Mouse (Mus musculus) heart, embryonic 14.5 days (tissue): ENCODE results near the gene Lor. TPM values are rescaled to one million over a fixed set of nuclear protein-coding genes. Genes with fewer than 3 reads are reported as not detected.

ENCODE experiments used
- ATAC-seq: fragments of 200-750 bp; cut with Nextera tagmentation; 2 replicates; pipeline ENCODE4 v1.8.0; 2017; ENCODE audit warnings: low read depth, moderate TSS enrichment; ENCODE audit not compliant: insufficient number of reproducible peaks, insufficient read depth, low FRiP score
- H3K27ac ChIP-seq, 2 experiments: fragments of 200-500 bp in 1 of 2; fragments of 300-500 bp in 1 of 2; sonication (generic) in 1 of 2; replicated peaks in 1 of 2; 2 replicates each; pipeline ENCODE4 v1.5.1; 2012 to 2014; ENCODE audit warnings: low read depth in 2 of 2, low read length in 2 of 2, control low read depth in 1 of 2, mild to moderate bottlenecking in 1 of 2, mixed read lengths in 1 of 2; ENCODE audit not compliant: control insufficient read depth in 1 of 2, insufficient read depth in 1 of 2
- H3K27me3 ChIP-seq: fragments of 300-500 bp; sonication (generic); 2 replicates; pipeline ENCODE4 v1.6.1; 2014; ENCODE audit warnings: mild to moderate bottlenecking, low read length, control low read depth; ENCODE audit not compliant: control insufficient read depth, insufficient read depth
- H3K36me3 ChIP-seq: fragments of 300-500 bp; sonication (generic); 2 replicates; pipeline ENCODE4 v1.6.1; 2014; ENCODE audit warnings: mild to moderate bottlenecking, control low read depth, low read length, mixed read lengths; ENCODE audit not compliant: control insufficient read depth, insufficient read depth
- H3K4me1 ChIP-seq, 2 experiments: fragments of 200-500 bp in 1 of 2; fragments of 300-500 bp in 1 of 2; sonication (generic) in 1 of 2; 2 replicates each; pipeline ENCODE4 v1.6.1; 2012 to 2014; ENCODE audit warnings: low read length in 2 of 2, control low read depth in 1 of 2, mixed read lengths in 1 of 2; ENCODE audit not compliant: control insufficient read depth in 2 of 2, insufficient read depth in 2 of 2
- H3K4me2 ChIP-seq: fragments of 300-500 bp; sonication (generic); 2 replicates; pipeline ENCODE4 v1.6.1; 2014; ENCODE audit warnings: mild to moderate bottlenecking, low read length
- H3K4me3 ChIP-seq, 2 experiments: fragments of 200-500 bp in 1 of 2; fragments of 300-500 bp in 1 of 2; sonication (generic) in 1 of 2; 2 replicates each; pipeline ENCODE4 v1.5.1; 2012 to 2014; ENCODE audit warnings: low read length in 2 of 2, mild to moderate bottlenecking in 2 of 2, control low read depth in 1 of 2, low read depth in 1 of 2, moderate library complexity in 1 of 2; ENCODE audit not compliant: control insufficient read depth in 1 of 2, insufficient read depth in 1 of 2
- H3K9ac ChIP-seq: fragments of 300-500 bp; sonication (generic); 2 replicates; pipeline ENCODE4 v1.6.1; 2014; ENCODE audit warnings: mild to moderate bottlenecking, low read length
- H3K9me3 ChIP-seq: fragments of 300-500 bp; sonication (generic); 2 replicates; pipeline ENCODE4 v1.6.1; 2016; ENCODE audit warnings: low read length, control low read depth; ENCODE audit not compliant: control insufficient read depth
- WGBS: fragments of 180-500 bp; shearing (Covaris S2); extraction: QIAGEN DNeasy Blood & Tissue Kit; methylation state at CpG from one replicate; pipeline ENCODE4 v1.1.7; 2014; 5-methylcytosine and 5-hydroxymethylcytosine counted together
- microRNA-seq: library from miRNA; unstranded; fragments of <30 nt; microRNA quantifications from one replicate; pipeline ENCODE4, GENCODE M21; 2016
- polyA plus RNA-seq: library from polyadenylated mRNA; unstranded; fragments of >200 nt; fragmentation: Nextera tagmentation; extraction: Ambion mirVana; gene quantifications from 2 replicates; pipeline ENCODE4 v1.2.1, GENCODE M21; 2014

Lor gene
- polyA plus RNA-seq, 1 experiment from 2014 or later = 0.22 TPM

DNA sequence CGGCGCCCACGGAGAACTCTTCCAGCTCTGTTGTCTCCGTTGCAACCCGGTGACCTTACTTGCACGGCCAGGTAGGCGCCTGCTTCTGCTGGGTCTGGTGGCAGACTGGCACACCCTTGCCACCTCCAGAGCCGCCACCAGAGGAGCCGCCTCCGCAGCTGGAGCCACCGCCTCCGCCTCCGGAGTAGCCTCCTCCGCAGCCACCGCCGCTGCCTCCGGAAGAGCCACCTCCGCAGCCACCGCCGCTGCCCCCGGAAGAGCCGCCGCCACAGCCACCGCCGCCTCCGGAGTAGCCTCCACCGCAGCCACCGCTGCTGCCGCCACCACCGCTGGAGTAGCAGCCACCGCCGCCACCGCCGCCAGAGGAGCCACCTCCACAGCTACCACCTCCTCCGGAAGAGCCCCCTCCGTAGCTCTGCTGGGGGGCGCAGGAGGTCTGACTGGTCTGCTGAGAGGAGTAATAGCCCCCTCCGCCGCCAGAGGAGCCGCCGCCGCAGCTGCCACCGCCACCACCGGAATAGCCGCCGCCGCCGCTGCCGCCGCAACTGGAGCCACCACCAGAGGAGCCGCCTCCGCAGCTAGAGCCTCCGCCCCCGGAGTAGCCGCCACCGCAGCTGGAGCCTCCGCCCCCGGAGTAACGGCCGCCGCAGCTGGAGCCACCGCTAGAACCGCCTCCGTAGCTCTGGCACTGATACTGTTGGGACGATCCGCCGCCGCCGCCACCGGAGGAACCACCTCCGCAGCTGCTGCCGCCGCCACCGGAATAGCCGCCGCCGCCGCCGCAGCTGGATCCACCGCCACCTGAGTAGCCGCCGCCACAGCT, 2.3 kb downstream of the Lor start:
- WGBS = under 1% methylated on average over 74 of the region's 82 CpGs
- H3K4me3 ChIP-seq = peak overlapping the region; percentile 77 to 81
- no peaks in the 10 kb centered on the region for H3K36me3 ChIP-seq
- no peaks in the 10 kb centered on the region for H3K9me3 ChIP-seq
- peak overlapping the region; percentile 70 for H3K9ac ChIP-seq
- ATAC-seq = peak; percentile 72; the same call in 1 of the 2 replicates
- peak overlapping the region in 1 of 2 experiments; percentile 44; a peak in 2 of 4 replicates for H3K27ac ChIP-seq
- peaks cover 2 to 3% of the 10 kb centered on the region in 2 experiments; a peak in 2 of 4 replicates for H3K4me1 ChIP-seq
- H3K27me3 ChIP-seq = peaks cover 31% of the 10 kb centered on the region
- H3K4me2 ChIP-seq = peak overlapping the region; percentile 98

DNA sequence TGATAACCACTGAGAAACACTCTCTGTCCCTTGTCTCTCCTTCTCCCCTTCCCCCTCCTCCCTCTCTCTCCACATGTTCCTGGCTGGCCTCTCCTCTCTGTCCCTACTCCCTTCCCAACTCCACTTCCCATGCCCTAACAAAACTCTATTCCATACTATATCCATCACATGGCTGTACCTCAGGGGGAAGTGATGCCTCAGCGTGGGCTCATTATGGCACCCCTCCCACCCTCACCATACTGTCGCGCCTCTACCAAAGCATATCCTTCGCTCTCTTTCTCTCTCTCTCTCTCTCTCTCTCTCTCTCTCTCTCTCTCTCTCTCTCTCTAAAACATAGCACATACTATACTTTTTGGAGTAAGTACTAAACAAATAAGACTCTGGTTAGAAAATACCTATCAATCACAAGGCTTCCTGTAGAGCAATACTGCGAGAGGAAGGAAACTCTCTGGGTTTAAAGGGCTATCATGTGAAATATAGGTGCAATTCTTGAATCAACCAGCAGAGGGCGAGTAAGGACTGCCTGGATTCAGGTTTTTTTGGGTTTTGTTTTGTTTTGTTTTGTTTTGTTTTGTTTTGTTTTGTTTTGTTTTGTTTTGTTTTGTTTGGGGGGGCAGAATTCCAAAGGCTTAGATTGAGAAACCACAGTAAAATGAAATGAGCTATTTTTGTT, 32.4 kb downstream of the Lor start:
- ATAC-seq = no peak
- no peaks in the 10 kb centered on the region for H3K27me3 ChIP-seq
- H3K9ac ChIP-seq = no peak overlapping the region
- H3K4me1 ChIP-seq = no peaks in the 10 kb centered on the region
- no peak overlapping the region for H3K4me2 ChIP-seq
- H3K27ac ChIP-seq = no peak overlapping the region
- H3K36me3 ChIP-seq = no peaks in the 10 kb centered on the region
- 38% methylated on average over 6 of the region's 6 CpGs for WGBS
- H3K9me3 ChIP-seq = no peaks in the 10 kb centered on the region
- no peak overlapping the region for H3K4me3 ChIP-seq

DNA sequence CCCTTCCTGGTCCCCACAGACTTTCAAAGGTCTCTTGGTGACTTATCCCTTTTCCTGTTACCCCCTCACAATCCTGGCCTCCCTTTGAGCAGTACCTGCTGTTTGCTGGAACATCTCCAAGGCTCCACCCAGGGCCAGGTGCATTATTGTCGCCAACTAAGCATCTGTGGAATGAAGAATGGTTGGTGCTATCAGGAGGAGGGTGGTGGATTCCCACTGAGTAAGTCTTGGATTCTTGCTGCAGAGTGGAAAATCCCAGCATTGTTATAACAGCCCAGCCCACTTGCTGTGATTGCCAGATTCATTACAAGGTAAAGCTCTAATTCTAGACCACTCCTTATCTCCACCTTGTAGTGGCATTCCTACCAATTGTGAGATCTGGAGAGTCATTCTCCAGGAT, 49.0 kb downstream of the Lor start:
- no peaks in the 10 kb centered on the region for H3K27me3 ChIP-seq
- no peak overlapping the region for H3K27ac ChIP-seq
- H3K36me3 ChIP-seq = no peaks in the 10 kb centered on the region
- H3K4me2 ChIP-seq = no peak overlapping the region
- no peak for ATAC-seq
- H3K9ac ChIP-seq = no peak overlapping the region
- H3K4me3 ChIP-seq = no peak overlapping the region
- WGBS = 36% methylated on average over 1 of the region's 1 CpGs
- H3K9me3 ChIP-seq = no peaks in the 10 kb centered on the region
- H3K4me1 ChIP-seq = no peaks in the 10 kb centered on the region

DNA sequence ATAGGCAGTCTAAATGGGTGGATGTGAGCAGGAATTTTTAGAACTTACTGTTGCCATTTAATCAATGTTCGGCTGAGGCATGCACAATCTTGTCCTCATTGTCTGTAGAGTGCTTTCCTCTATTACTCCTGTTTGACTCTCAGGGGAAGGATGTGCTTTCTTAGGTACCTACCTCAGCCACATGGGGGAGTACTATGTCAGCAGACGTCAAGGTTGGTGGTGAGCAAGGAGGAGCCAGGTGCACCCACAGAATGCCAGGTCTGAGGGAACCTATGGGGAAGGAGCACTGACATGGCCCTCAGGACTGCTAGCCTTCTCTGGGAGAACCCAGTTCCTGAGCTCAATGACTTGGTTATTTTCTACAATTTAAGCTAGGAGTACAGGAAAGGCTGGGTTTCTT, 49.7 kb downstream of the Lor start:
- no peak for ATAC-seq
- no peak overlapping the region for H3K4me3 ChIP-seq
- H3K9me3 ChIP-seq = no peaks in the 10 kb centered on the region
- H3K27ac ChIP-seq = no peak overlapping the region
- H3K4me1 ChIP-seq = no peaks in the 10 kb centered on the region
- 42% methylated on average over 2 of the region's 2 CpGs for WGBS
- no peak overlapping the region for H3K9ac ChIP-seq
- H3K27me3 ChIP-seq = no peaks in the 10 kb centered on the region
- H3K36me3 ChIP-seq = no peaks in the 10 kb centered on the region
- no peak overlapping the region for H3K4me2 ChIP-seq

Small RNA genes lying within 50 kb of the gene (microRNA-seq; reads per million reads assigned to microRNA genes)
- gene Gm25145 = not detected

Other genes starting within 250 kb of the Lor start
- not detected in 2 replicates for gene Pglyrp3, start 68.6 kb downstream of the Lor start, polyA plus RNA-seq
- not detected in 2 replicates for gene Prr9, start 40.8 kb upstream of the Lor start, polyA plus RNA-seq
- gene Lelp1, start 59.6 kb upstream of the Lor start, polyA plus RNA-seq = not detected in 2 replicates
- 0.16 TPM in 1 of 2 replicates, not detected in the other for gene Sprr2a1, start 132.7 kb upstream of the Lor start, polyA plus RNA-seq
- gene Sprr2a2, start 132.8 kb upstream of the Lor start, polyA plus RNA-seq = 1.8 and 2.1 TPM in 2 replicates
- gene Sprr2a3, start 202.3 kb upstream of the Lor start, polyA plus RNA-seq = not detected in 2 replicates
- gene Sprr2b, start 233.5 kb upstream of the Lor start, polyA plus RNA-seq = not detected in 2 replicates